Mouse (Mus musculus) CD4-positive, CD25-positive, alpha-beta regulatory T cell, adult 2 months (primary cell): Measurements from ENCODE around the gene Wdr90.
A peak's percentile ranks its signal among the peaks of the same experiment; 100 is the strongest.

Source experiments
- DNase-seq: peaks from one replicate; pipeline ENCODE4 v3.0.0-alpha.2; 2012; ENCODE audit warnings: low read depth, low spot score

The Wdr90 gene

GRCm38 (mm10) chr17:25860832-25861703, at the start of gene Wdr90:
TSS of gene Wdr90 (minus strand) at chr17:25861501.
- peak; percentile 97 for DNase-seq

- no peak for DNase-seq
These were observed 46.3 kb upstream of the Wdr90 start for GRCm38 (mm10) chr17:25907640-25908039.

- no peak for DNase-seq
These were observed 41.8 kb upstream of the Wdr90 start for GRCm38 (mm10) chr17:25903061-25903460.

GRCm38 (mm10) chr17:25900193-25900592, 38.9 kb upstream of the Wdr90 start:
- DNase-seq: no peak

GRCm38 (mm10) chr17:25895891-25896290, 34.6 kb upstream of the Wdr90 start:
- DNase-seq: no peak

- no peak for DNase-seq
These were observed 34.1 kb upstream of the Wdr90 start for GRCm38 (mm10) chr17:25895415-25895814.

- DNase-seq: peak; percentile 86
These were observed 32.8 kb upstream of the Wdr90 start for GRCm38 (mm10) chr17:25893975-25894617.

- DNase-seq: no peak
These were observed 27.5 kb upstream of the Wdr90 start for GRCm38 (mm10) chr17:25888837-25889236.

GRCm38 (mm10) chr17:25887467-25887866, 26.2 kb upstream of the Wdr90 start:
- no peak for DNase-seq

GRCm38 (mm10) chr17:25886806-25887205, 25.5 kb upstream of the Wdr90 start:
- no peak for DNase-seq

- DNase-seq: peak; percentile 60
These were observed 24.3 kb upstream of the Wdr90 start for GRCm38 (mm10) chr17:25885636-25886035.

GRCm38 (mm10) chr17:25883824-25884223, 22.5 kb upstream of the Wdr90 start:
- DNase-seq: no peak

- no peak for DNase-seq
These were observed 22.0 kb upstream of the Wdr90 start for GRCm38 (mm10) chr17:25883268-25883667.

GRCm38 (mm10) chr17:25882306-25882705, 21.0 kb upstream of the Wdr90 start:
- DNase-seq: no peak

GRCm38 (mm10) chr17:25881691-25882090, 20.4 kb upstream of the Wdr90 start:
- DNase-seq: no peak

GRCm38 (mm10) chr17:25880913-25881641, 19.8 kb upstream of the Wdr90 start:
- DNase-seq: no peak

GRCm38 (mm10) chr17:25880196-25880910, 19.1 kb upstream of the Wdr90 start, which contains the start of gene Wfikkn1:
TSS of gene Wfikkn1 (minus strand) at chr17:25880858.
- DNase-seq: no peak

- DNase-seq: no peak
These were observed 18.4 kb upstream of the Wdr90 start for GRCm38 (mm10) chr17:25879750-25880149.

GRCm38 (mm10) chr17:25879261-25879660, 18.0 kb upstream of the Wdr90 start:
- DNase-seq: peak; percentile 28

- DNase-seq: no peak
These were observed 17.4 kb upstream of the Wdr90 start for GRCm38 (mm10) chr17:25878611-25879180.
